Mouse (Mus musculus): ENCODE measurements at regions not wholly inside any gene's neighbourhood (a gene's known extent, or its start where the extent isn't known, plus 50 kb on each side); places are given as distances from the start of the nearest gene placed in this dataset.

DNA sequence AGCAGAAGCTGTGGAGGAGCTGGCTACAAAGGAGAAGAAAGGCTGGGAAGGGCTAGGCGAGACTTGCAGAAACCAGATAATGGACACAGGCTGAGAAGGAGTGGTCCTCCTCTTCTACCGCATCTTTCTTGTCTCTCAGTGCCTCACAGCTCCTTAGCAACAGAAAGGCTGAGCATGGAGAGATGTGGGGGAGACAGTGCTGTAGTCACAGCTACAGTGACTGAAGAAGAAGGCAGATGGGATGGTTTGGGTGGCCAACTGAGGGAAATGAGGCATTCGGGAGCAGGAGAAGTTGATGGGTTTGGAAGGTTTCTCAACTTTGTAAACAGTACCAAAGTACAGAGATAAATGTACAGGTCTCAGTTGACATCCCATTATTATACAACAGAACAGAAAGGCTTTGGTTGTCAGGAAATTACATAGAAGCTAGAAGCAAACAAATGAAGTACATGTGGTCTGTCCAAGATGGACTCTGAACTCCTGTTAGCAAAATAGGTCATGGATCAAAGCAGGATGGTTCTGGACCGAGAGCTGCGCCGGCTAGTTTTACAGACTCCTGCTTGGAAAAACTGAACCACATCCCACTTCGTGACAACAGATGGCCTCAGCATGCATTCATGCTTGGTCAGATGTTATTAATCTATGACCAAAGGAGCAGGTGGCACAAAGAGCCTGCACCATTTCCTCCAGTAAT lies 160.4 kb downstream of the 1190002N15Rik start:
- Histone ChIP-seq H3K4me3 (ENCODE audit: low read depth, low read length) (no peak overlapping the region), H3K9ac (ENCODE audit: low read length) (no peak overlapping the region), H3K4me2 (ENCODE audit: low read depth, severe bottlenecking) (no peak overlapping the region), H3K27me3 (ENCODE audit: control insufficient read depth, insufficient read depth, low read length) (no peaks in the 10 kb centered on the region), H3K36me3 (ENCODE audit: control insufficient read depth, insufficient read depth, low read length) (no peaks in the 10 kb centered on the region), H3K4me1 (ENCODE audit: control insufficient read depth, insufficient read depth, low read length) (no peaks in the 10 kb centered on the region), H3K27ac (replicated peaks; ENCODE audit: low read depth, low read length) (no peak overlapping the region), H3K9me3 (ENCODE audit: control insufficient read depth, low read length) (no peaks in the 10 kb centered on the region)
- 74% methylated on average over 7 of the region's 7 CpGs for WGBS
- no peak for ATAC-seq (ENCODE audit: insufficient number of reproducible peaks, low FRiP score, low TSS enrichment, low read depth)
- no peak for DNase-seq (ENCODE audit: low spot score)

DNA sequence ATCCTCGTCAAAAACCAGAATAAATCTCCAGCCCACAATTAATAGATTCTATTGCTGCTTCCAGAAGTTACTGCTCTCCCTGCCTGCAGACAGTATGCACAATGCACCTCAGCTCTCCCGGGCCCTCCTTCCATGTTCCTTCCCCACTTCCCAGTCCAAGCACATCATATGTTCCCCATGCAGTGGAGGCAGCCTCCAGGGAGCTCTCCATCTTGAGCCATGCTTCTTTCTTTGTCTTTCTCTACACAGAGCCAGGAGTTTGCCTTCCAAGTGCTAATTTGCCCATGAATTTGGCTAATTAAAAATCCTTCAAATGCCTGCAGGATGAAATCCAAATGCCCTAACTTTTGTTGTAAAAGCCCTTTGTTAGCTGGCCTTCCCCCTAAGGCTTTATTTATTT lies 166.9 kb downstream of the 1190002N15Rik start:
- WGBS, result 74% methylated on average over 2 of the region's 2 CpGs
- H3K4me2 ChIP-seq (ENCODE audit: low read depth, severe bottlenecking), result no peak overlapping the region
- no peak overlapping the region for H3K27ac ChIP-seq (replicated peaks; ENCODE audit: low read depth, low read length)
- no peak for ATAC-seq (ENCODE audit: insufficient number of reproducible peaks, low FRiP score, low TSS enrichment, low read depth)
- H3K4me1 ChIP-seq (ENCODE audit: control insufficient read depth, insufficient read depth, low read length), result no peaks in the 10 kb centered on the region
- no peaks in the 10 kb centered on the region for H3K27me3 ChIP-seq (ENCODE audit: control insufficient read depth, insufficient read depth, low read length)
- no peak for DNase-seq (ENCODE audit: low spot score)
- H3K9ac ChIP-seq (ENCODE audit: low read length), result no peak overlapping the region
- no peaks in the 10 kb centered on the region for H3K9me3 ChIP-seq (ENCODE audit: control insufficient read depth, low read length)
- no peaks in the 10 kb centered on the region for H3K36me3 ChIP-seq (ENCODE audit: control insufficient read depth, insufficient read depth, low read length)
- H3K4me3 ChIP-seq (ENCODE audit: low read depth, low read length), result no peak overlapping the region

DNA sequence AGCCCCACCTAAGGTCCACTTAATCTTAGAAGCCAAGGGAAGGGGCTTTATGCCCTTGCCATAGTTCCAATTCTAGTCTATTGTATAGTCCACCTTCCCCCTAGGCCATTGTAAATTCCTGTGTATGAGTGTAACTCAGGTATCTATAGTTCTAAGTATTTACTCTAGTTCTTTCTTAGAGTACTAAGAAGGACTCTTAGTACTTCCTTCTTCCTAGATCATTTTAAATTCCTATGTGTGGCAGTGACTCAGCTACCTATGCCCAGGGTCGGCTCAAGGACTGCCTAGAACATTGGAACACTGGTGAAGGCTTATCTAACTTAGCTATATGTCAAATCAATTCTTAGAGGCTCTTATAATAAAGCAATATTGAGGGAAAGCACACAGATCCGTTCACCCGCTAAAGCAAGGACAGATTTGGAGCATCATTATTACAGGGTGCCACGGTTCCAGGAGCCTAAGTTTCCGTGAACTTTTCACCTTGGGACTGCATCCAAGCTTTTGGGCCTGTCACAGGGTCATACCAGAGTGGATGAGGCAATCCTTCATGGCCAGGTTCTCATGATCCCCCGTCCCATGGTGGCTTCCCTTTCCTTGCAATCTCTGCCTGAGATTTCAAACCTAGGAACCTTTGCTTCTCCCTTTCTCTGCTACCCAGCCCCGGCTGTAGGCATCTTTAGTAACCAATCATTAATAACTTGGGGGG lies 169.5 kb downstream of the 1190002N15Rik start:
- DNase-seq (ENCODE audit: low spot score) (no peak), ATAC-seq (ENCODE audit: insufficient number of reproducible peaks, low FRiP score, low TSS enrichment, low read depth) (no peak)
- H3K4me3 ChIP-seq (ENCODE audit: low read depth, low read length), result no peak overlapping the region
- H3K9ac ChIP-seq (ENCODE audit: low read length), result no peak overlapping the region
- no peak overlapping the region for H3K4me2 ChIP-seq (ENCODE audit: low read depth, severe bottlenecking)
- H3K27me3 ChIP-seq (ENCODE audit: control insufficient read depth, insufficient read depth, low read length), result no peaks in the 10 kb centered on the region
- H3K4me1 ChIP-seq (ENCODE audit: control insufficient read depth, insufficient read depth, low read length), result no peaks in the 10 kb centered on the region
- WGBS, result 85% methylated on average over 7 of the region's 7 CpGs
- H3K9me3 ChIP-seq (ENCODE audit: control insufficient read depth, low read length), result no peaks in the 10 kb centered on the region
- H3K36me3 ChIP-seq (ENCODE audit: control insufficient read depth, insufficient read depth, low read length), result no peaks in the 10 kb centered on the region
- no peak overlapping the region for H3K27ac ChIP-seq (replicated peaks; ENCODE audit: low read depth, low read length)

DNA sequence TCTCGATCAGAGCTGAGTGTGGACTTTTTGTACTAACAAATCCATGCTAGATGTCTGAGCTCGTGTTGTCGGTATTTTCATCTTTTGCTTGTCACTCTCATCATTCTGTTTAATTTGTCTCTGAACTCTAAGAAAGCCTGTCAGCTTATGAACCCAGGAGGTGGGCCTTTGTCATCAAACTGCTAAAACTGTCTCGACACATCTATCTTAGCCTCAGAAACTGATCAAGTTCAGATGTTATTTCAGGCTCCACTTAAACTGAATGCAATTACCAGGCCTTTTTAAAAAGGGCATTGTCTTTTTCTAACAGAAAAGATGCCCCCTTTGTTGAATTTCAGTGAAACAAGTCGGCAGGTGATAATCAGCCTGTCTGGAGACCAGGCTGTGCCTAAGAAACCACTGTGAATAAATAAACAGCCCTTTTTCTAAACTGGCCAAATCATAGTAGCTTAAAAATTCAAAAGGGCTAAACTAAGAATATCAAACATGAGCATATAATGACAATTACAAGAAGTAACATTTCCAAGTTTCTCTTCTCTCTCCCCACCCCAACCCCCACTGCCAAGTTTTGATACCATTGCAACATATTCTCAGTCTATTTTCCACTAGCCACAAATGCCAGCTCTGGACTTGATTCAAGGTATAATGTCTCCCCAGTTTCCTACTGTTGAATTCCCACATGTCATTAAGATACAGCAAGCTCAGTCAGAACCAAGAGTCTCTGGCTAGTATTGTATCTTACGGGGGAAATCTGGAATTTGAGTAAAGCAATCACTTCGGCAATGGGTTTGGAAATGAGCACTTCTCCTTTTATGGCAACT lies 175.8 kb downstream of the 1190002N15Rik start:
- no peak for ATAC-seq (ENCODE audit: insufficient number of reproducible peaks, low FRiP score, low TSS enrichment, low read depth)
- H3K27ac ChIP-seq (replicated peaks; ENCODE audit: low read depth, low read length), result no peak overlapping the region
- H3K27me3 ChIP-seq (ENCODE audit: control insufficient read depth, insufficient read depth, low read length), result no peaks in the 10 kb centered on the region
- 77% methylated on average over 7 of the region's 7 CpGs for WGBS
- H3K4me2 ChIP-seq (ENCODE audit: low read depth, severe bottlenecking), result no peak overlapping the region
- DNase-seq (ENCODE audit: low spot score), result no peak
- no peaks in the 10 kb centered on the region for H3K4me1 ChIP-seq (ENCODE audit: control insufficient read depth, insufficient read depth, low read length)
- H3K9me3 ChIP-seq (ENCODE audit: control insufficient read depth, low read length), result no peaks in the 10 kb centered on the region
- no peaks in the 10 kb centered on the region for H3K36me3 ChIP-seq (ENCODE audit: control insufficient read depth, insufficient read depth, low read length)
- H3K4me3 ChIP-seq (ENCODE audit: low read depth, low read length), result no peak overlapping the region
- H3K9ac ChIP-seq (ENCODE audit: low read length), result no peak overlapping the region

DNA sequence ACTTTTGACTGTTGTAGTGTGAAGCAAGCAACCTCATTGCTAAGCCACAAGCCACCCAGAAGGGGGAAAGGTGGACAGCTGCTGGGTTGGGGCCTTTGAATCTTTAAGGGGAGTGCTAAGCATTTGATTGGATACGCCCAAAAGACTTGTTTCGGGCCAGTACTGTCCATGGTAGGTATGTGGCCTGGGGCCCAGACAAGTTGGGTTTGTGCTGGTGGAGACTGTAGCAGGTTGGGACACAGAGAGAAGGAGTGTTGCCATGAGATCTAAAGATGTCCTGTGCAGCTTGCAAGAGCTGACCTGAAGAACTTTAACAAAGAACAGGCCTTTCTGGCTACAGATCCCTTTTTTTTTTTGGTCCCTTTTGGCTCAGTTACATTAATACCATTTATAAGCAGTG lies 176.9 kb downstream of the 1190002N15Rik start:
- DNase-seq (ENCODE audit: low spot score) (no peak), ATAC-seq (ENCODE audit: insufficient number of reproducible peaks, low FRiP score, low TSS enrichment, low read depth) (no peak)
- no peaks in the 10 kb centered on the region for H3K27me3 ChIP-seq (ENCODE audit: control insufficient read depth, insufficient read depth, low read length)
- WGBS, result 85% methylated on average over 2 of the region's 2 CpGs
- no peak overlapping the region for H3K27ac ChIP-seq (replicated peaks; ENCODE audit: low read depth, low read length)
- no peaks in the 10 kb centered on the region for H3K4me1 ChIP-seq (ENCODE audit: control insufficient read depth, insufficient read depth, low read length)
- H3K36me3 ChIP-seq (ENCODE audit: control insufficient read depth, insufficient read depth, low read length), result no peaks in the 10 kb centered on the region
- H3K4me2 ChIP-seq (ENCODE audit: low read depth, severe bottlenecking), result no peak overlapping the region
- no peak overlapping the region for H3K4me3 ChIP-seq (ENCODE audit: low read depth, low read length)
- H3K9me3 ChIP-seq (ENCODE audit: control insufficient read depth, low read length), result no peaks in the 10 kb centered on the region
- no peak overlapping the region for H3K9ac ChIP-seq (ENCODE audit: low read length)

DNA sequence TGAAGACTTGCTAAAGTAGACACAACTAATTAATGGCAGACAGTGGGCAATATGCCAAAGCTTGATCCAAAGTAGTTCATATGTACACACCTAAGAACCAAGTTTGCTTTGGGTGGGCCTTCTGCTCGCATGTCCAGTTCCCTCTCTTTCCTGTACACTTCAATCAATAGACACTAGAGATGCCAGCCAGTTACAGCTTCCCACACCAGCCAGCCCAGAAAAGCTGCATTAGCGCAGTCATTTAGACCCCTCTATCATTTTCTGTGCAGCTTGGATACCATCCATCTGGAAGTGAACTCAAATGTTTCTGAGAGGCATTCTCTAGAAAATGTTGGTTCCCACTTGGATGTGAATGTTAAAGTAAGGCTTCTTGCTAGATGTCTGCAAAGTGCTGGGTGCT lies 179.7 kb downstream of the 1190002N15Rik start:
- whole genome bisulfite sequencing, result 93% methylated on average over 2 of the region's 2 CpGs
- no peak for ATAC-seq (ENCODE audit: insufficient number of reproducible peaks, low FRiP score, low TSS enrichment, low read depth)

DNA sequence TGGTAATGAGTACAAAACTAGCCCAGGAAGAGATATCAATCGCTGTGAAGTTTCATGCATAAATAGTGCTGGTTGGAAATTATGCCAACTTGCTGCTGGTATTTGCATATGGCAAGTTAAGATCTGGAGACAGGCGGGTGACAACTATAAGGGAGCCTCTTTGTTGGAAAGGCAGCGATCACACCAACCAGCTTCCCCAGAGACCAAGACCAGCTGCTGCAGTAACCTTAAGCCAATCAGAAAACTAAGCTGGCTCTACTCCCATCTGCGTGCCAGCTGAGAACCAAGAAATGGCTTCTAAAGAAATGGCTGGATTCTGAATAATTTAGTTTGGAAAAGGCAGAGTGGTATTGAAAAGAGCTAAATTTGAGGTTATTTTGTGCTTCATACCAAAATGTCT lies 195.9 kb downstream of the 1190002N15Rik start:
- DNase-seq (ENCODE audit: low spot score) (no peak), ATAC-seq (ENCODE audit: insufficient number of reproducible peaks, low FRiP score, low TSS enrichment, low read depth) (no peak)
- H3K9ac ChIP-seq (ENCODE audit: low read length), result no peak overlapping the region
- H3K4me1 ChIP-seq (ENCODE audit: control insufficient read depth, insufficient read depth, low read length), result no peaks in the 10 kb centered on the region
- no peak overlapping the region for H3K4me3 ChIP-seq (ENCODE audit: low read depth, low read length)
- 88% methylated on average over 4 of the region's 4 CpGs for WGBS
- no peaks in the 10 kb centered on the region for H3K36me3 ChIP-seq (ENCODE audit: control insufficient read depth, insufficient read depth, low read length)
- no peak overlapping the region for H3K4me2 ChIP-seq (ENCODE audit: low read depth, severe bottlenecking)
- H3K27me3 ChIP-seq (ENCODE audit: control insufficient read depth, insufficient read depth, low read length), result no peaks in the 10 kb centered on the region
- H3K9me3 ChIP-seq (ENCODE audit: control insufficient read depth, low read length), result no peaks in the 10 kb centered on the region
- no peak overlapping the region for H3K27ac ChIP-seq (replicated peaks; ENCODE audit: low read depth, low read length)

More for the DNA sequence above, 179.7 kb downstream of the 1190002N15Rik start:
- H3K36me3 ChIP-seq (ENCODE audit: control insufficient read depth, insufficient read depth, low read length), result no peaks in the 10 kb centered on the region
- H3K27ac ChIP-seq (replicated peaks; ENCODE audit: low read depth, low read length), result no peak overlapping the region
- no peaks in the 10 kb centered on the region for H3K4me1 ChIP-seq (ENCODE audit: control insufficient read depth, insufficient read depth, low read length)
- no peaks in the 10 kb centered on the region for H3K9me3 ChIP-seq (ENCODE audit: control insufficient read depth, low read length)
- H3K9ac ChIP-seq (ENCODE audit: low read length), result no peak overlapping the region
- H3K4me3 ChIP-seq (ENCODE audit: low read depth, low read length), result no peak overlapping the region
- DNase-seq (ENCODE audit: low spot score), result no peak
- no peak overlapping the region for H3K4me2 ChIP-seq (ENCODE audit: low read depth, severe bottlenecking)
- no peaks in the 10 kb centered on the region for H3K27me3 ChIP-seq (ENCODE audit: control insufficient read depth, insufficient read depth, low read length)

DNA sequence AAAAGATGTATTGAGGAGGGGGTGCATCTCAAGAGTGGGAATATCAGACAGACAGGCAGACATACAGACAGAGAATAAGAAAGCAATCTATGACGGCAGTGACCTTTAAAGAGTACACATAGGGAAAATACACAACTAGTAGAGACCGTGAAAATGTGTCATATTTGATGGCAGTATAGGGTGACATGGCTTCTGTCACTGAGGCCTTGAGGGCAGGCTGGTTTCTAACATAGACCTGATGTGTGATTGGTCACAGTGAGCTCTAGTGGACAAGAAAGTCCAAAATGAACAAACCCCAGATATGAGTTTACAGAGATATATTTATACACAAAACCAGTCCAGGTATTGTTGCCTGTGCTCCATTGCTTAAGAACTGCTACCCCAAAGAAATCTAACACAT lies 196.3 kb downstream of the 1190002N15Rik start:
- H3K36me3 ChIP-seq (ENCODE audit: control insufficient read depth, insufficient read depth, low read length), result no peaks in the 10 kb centered on the region
- H3K9me3 ChIP-seq (ENCODE audit: control insufficient read depth, low read length), result no peaks in the 10 kb centered on the region
- no peak overlapping the region for H3K9ac ChIP-seq (ENCODE audit: low read length)
- no peak for DNase-seq (ENCODE audit: low spot score)
- no peak overlapping the region for H3K4me2 ChIP-seq (ENCODE audit: low read depth, severe bottlenecking)
- H3K4me3 ChIP-seq (ENCODE audit: low read depth, low read length), result no peak overlapping the region
- no peak for ATAC-seq (ENCODE audit: insufficient number of reproducible peaks, low FRiP score, low TSS enrichment, low read depth)
- no peaks in the 10 kb centered on the region for H3K4me1 ChIP-seq (ENCODE audit: control insufficient read depth, insufficient read depth, low read length)
- H3K27me3 ChIP-seq (ENCODE audit: control insufficient read depth, insufficient read depth, low read length), result no peaks in the 10 kb centered on the region
- 97% methylated on average over 2 of the region's 2 CpGs for WGBS
- H3K27ac ChIP-seq (replicated peaks; ENCODE audit: low read depth, low read length), result no peak overlapping the region
